Mouse (Mus musculus) B cell, adult 2 months (primary cell): ENCODE measurements around the gene Trim44.

ENCODE experiments used
- DNase-seq, 2 experiments: peaks; one replicate each; pipeline ENCODE4 v3.0.0; 2022

Gene Trim44

GRCm38 (mm10) chr2:102277946-102278345, 129.7 kb downstream of the Trim44 start:
- DNase-seq = peak; percentile 10 to 32

DNA sequence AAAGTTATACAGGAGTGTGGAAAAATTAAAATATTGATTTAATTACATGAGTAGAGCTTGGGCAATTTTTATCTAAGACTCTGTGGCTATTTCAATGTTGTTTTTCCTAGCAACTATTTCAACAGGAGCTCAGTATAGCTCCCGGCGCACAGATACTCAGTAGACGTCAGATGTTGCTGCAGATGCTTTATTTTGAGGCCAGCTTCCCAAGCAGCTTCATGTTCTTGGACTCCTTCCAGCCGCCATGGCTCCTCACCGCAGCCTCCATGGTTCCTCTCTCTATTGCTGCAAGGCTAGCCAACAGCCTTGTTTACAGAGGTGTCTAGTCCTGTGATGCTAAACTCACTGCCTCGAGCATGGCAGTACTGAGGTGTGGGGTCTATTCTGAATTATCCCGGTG, 134.3 kb downstream of the Trim44 start:
- DNase-seq = no peak

DNA sequence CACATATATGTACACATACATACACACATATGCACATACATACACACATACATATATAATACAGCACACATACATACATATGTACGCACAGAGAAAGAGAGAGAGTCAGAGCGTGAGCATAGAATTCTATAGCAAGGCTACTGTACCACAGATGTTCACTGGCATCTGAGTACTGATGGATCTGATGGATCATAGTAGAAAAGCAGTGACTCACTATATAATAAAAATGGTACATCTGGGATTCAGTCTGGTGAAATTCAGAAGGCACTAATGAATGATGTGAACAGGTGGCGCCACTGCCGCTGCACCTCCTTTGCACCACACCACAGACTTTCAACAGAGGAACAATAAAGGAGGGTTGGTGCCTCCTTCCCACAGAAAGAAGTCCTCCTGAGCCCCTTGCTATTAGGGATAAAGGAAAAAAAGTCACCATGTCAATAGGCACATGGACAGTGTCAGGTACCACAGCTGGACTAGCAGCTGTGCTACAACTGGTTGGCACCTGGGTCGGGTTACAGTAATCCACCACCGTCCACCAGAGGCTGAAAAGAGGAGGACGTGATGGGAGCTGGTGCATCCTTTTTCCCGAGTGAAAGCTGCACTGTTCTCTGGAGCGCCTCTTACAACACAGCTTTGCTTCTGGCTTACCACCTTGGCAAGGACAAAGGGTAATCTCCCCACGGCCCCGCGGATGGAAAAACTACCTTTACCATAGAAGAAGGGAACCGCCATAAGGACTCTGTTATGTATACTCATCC, 139.9 kb downstream of the Trim44 start:
- no peak for DNase-seq

DNA sequence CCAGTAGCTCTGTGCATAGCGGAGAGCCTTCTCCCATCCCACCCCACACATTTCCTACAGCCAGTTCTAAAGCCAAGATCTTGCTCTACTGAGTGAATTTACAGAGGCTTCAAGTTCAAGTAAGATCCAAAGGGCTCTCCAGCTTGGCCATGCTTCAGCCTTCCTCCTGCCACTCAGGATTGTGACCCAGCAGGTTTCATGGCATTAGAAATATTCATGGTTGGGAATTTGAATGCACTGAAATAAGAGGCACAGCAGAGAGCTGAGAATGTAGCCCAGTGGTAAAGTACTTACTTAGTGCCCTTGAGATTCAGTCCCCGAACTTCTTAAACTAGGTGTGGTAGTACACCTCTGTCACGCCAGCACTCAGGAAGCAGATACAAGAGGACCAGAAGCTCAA, 140.7 kb downstream of the Trim44 start:
- DNase-seq = no peak

GRCm38 (mm10) chr2:102259139-102259538, 148.5 kb downstream of the Trim44 start:
- peak; percentile 12 to 15 for DNase-seq

GRCm38 (mm10) chr2:102258682-102259081, 148.9 kb downstream of the Trim44 start:
- no peak for DNase-seq

DNA sequence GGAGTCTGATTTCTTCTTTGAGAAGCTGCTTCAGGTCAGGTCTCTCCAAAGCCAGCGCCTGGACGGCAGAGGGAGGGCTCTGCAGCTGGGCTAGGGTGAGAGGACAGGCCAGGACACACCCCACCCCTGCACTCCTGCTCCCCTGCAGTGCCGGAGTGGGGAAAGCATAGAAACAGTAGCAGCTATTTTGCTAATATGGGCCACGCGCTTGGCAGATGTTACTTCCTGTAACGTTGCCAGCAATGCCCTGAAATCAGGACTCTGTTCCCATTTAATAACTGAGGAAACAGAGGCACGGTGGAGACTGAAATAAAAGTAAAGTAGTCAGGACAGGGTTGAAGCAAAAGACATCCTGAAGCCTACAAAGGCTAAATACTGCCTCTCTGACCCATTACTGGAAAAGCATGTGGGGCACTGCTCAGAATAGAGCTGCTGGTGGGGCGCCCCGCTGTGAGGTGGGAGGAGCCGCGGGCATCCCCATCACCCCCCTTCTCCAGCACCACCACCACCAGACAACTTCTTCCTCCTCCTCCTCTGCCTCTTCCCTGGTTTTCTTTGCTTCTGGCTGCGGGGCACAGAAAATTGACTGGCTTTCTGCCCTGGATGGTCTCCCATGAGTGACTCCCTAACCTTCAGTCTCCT, 149.5 kb downstream of the Trim44 start:
- peak in 1 of 2 experiments; percentile 6 for DNase-seq

- no peak for DNase-seq
Measured at GRCm38 (mm10) chr2:102256591-102257335, 150.9 kb downstream of the Trim44 start.

- no peak for DNase-seq
Measured at GRCm38 (mm10) chr2:102256100-102256499, 151.5 kb downstream of the Trim44 start.

GRCm38 (mm10) chr2:102253204-102253603, 154.4 kb downstream of the Trim44 start:
- no peak for DNase-seq

GRCm38 (mm10) chr2:102252651-102253050, 155.0 kb downstream of the Trim44 start:
- no peak for DNase-seq
